Mouse (Mus musculus): Measurements from ENCODE around the gene Wwox.

DNA sequence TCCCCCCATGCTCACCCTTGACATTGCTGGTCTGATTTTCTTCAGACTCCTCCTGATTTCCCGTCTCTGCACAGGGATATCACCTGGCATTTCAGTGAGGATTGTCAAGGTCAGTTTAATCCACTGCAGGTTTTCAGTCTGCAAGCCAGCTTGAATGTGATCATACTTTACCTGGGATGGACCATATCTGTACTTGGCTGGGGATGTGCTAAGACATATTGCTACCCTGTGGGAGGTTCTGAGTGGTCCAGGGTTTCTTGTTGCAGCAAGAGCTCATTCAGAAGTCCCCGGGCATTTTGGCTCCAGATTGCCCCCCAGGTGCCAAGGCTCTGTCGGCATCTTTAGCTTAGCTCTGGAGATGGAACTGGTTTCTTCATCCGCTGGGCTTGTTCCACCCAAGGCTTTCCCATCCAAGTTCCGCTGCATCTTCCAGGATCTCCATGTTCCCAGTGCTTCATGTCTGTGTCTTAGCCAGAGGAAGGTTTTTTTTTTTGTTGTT is 52.3 kb downstream of the Wwox start:
- TF ChIP-seq CTCF (IDR thresholded peaks at IDR 0.05; ENCODE audit: control insufficient read depth, insufficient read depth, insufficient replicate concordance, low read depth, low read length) (no peak), POLR2A (IDR thresholded peaks at IDR 0.05; ENCODE audit: control insufficient read depth, low read depth, low read length) (no peak)
